Mouse (Mus musculus): Measurements from ENCODE around the gene 1520401A03Rik.

The 1520401A03Rik gene

GRCm38 (mm10) chr17:23683856-23684672 lies 38.5 kb downstream of the 1520401A03Rik start, which contains the start of gene Cldn9:
TSS of gene Cldn9 (minus strand) at chr17:23684026.
- TF ChIP-seq GATA4 (IDR thresholded peaks at IDR 0.05; ENCODE audit: insufficient replicate concordance, low read length): no peak

- TF ChIP-seq GATA4 (IDR thresholded peaks at IDR 0.05; ENCODE audit: insufficient replicate concordance, low read length): no peak
These were observed 39.4 kb downstream of the 1520401A03Rik start for GRCm38 (mm10) chr17:23683226-23683625.

GRCm38 (mm10) chr17:23682530-23682929 lies 40.1 kb downstream of the 1520401A03Rik start:
- no peak for TF ChIP-seq GATA4 (IDR thresholded peaks at IDR 0.05; ENCODE audit: insufficient replicate concordance, low read length)

GRCm38 (mm10) chr17:23682092-23682491 lies 40.5 kb downstream of the 1520401A03Rik start:
- no peak for TF ChIP-seq GATA4 (IDR thresholded peaks at IDR 0.05; ENCODE audit: insufficient replicate concordance, low read length)

- TF ChIP-seq GATA4 (IDR thresholded peaks at IDR 0.05; ENCODE audit: insufficient replicate concordance, low read length): no peak
These were observed 41.5 kb downstream of the 1520401A03Rik start for GRCm38 (mm10) chr17:23681086-23681485.

- no peak for TF ChIP-seq GATA4 (IDR thresholded peaks at IDR 0.05; ENCODE audit: insufficient replicate concordance, low read length)
These were observed 42.2 kb downstream of the 1520401A03Rik start for GRCm38 (mm10) chr17:23680336-23680735.

DNA sequence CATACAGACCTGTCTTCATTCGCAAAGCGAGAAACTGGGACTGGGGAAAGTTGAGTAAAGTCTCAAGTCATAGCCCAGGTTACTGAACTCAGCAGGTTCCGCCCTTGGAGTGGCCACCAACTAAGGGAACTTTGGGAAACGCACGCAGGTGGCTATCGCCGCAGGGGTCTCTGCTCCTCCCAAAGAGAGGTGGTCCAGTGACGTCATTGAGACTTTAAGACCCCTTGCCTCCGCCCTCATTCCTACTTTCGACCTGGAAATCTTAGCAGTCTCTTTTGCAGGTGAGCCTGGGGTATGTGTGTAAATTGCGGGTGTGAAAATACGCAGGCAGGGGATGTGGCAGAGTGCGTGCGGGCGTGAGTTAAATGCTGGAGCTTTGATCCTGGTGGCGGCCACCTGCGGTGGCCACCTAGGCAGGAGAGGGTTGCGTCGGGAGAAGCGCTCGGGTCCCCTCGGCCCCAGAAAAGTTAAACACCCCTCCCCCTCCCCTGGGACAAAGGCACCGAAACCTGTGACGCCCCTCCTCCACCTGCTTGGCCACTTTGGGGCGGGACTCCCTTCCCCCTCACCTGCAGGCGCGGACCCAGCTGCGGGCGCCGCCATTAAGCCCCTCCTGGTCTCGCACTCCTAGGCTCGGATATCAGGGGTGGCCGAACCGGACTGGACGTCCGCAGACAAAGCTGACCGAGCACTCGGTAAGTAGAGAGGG lies 43.3 kb downstream of the 1520401A03Rik start, which contains the start of gene Cldn6:
Gene Cldn6 (plus strand): TSS at position 123 of the 709 bp plus-strand sequence.
- no peak for TF ChIP-seq GATA4 (IDR thresholded peaks at IDR 0.05; ENCODE audit: insufficient replicate concordance, low read length)

DNA sequence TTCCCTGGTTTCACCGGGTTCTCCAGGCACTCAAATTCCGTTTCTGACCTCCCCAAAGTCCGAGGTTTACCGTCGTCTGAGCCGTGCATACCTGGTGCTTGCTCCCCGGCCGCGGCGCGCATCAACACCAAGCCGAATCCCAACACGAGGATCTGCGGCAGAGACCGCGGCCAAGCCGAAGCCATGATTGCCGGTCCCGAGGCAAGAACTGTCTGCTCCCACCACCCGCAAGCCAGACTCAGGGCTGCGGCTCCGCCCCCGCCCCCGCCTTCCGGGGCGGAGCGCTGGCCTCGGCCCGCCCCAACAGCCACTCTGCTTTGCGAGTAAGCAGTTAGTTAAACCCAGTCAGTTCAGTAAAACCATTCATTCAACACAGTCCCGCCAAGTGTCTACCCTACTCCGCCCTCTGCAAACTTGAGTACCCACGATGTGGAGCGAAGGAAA lies 45.3 kb downstream of the 1520401A03Rik start, which contains the start of gene Tnfrsf12a:
Gene Tnfrsf12a (minus strand): TSS at position 233 of the 444 bp plus-strand sequence.
- TF ChIP-seq GATA4 (IDR thresholded peaks at IDR 0.05; ENCODE audit: insufficient replicate concordance, low read length): no peak

DNA sequence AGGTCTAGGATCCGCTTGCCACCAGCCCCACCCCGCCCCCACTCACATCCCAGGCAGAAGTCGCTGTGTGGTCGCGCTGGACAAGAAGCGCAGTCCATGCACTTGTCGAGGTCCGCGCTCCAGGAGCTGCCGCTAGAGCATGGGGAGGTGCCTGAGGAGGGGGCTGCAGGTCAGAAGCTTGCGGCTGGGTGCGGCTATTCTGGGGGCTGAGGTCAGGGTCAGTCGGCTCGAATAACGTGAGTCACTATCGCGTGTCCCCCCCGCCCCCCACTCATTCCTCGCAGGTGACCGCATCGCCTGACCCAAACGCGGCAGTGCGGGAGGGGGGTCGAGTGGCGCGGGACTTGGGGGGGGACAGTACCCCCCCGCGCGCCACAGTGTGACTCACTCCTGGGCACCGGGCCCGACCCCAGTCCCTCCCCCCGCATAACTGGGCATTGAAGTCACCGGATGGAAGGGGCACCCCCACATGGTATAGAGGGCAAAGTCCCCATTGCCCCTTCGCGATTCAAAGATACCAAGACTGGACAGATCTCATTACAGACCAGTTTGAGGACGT lies 46.0 kb downstream of the 1520401A03Rik start:
- no peak for TF ChIP-seq GATA4 (IDR thresholded peaks at IDR 0.05; ENCODE audit: insufficient replicate concordance, low read length)

- TF ChIP-seq GATA4 (IDR thresholded peaks at IDR 0.05; ENCODE audit: insufficient replicate concordance, low read length): no peak
These were observed 46.9 kb downstream of the 1520401A03Rik start for GRCm38 (mm10) chr17:23675564-23676281.

DNA sequence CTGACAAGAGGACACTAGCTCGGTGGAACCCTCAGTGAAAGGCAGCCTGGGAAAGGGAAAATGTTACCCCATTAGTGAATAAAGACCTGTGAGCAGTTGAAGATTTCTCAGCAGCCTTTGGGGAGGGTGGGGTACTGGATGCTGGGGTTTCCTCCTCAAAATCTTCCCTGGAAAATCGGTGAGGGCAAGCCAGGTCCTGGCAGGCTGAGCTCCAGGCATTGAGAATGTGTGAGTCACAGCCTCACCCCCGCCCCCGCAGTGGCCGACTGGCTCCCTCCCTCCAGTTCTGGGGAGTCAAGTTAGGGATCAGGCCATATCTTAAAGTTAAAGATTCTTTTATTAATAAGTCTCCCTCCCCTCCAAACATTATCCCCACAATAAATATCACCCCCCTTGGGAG lies 47.5 kb downstream of the 1520401A03Rik start:
- TF ChIP-seq GATA4 (IDR thresholded peaks at IDR 0.05; ENCODE audit: insufficient replicate concordance, low read length): no peak

DNA sequence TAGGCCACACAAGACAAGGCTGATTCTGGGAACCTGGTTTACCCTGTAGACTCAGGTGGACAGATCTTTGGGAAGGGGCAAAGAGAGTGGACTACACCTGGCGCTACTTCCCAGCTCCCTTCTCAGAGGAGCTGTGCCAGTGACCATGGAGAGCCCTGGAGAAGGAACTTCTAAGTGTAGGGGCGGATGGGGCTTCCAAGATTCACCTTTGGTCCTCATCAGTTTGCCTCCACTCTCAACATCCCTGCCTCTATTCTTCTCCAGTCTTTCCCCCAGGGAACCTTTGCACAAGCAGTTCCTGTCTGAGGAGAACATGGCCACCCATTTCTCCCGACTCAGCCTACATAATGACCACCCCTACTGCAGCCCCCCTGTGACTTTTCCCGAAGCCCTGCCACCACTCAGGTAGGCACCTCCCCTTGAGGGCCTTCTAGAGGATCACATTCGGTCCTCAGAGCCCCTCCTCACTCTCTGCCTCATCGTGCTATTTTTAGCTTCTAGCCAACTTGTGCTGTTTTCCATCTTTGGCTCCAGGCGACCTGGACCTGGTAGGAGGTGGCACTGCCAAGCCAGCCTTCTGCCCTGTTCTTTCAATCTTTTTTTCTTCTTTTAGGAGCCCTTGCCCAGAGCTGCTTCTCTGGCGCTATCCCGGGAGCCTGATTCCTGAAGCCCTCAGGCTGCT lies 48.2 kb downstream of the 1520401A03Rik start:
- no peak for TF ChIP-seq GATA4 (IDR thresholded peaks at IDR 0.05; ENCODE audit: insufficient replicate concordance, low read length)

- peak; percentile 58; the same call in 1 of the 2 replicates for TF ChIP-seq GATA4 (IDR thresholded peaks at IDR 0.05; ENCODE audit: insufficient replicate concordance, low read length)
These were observed 49.0 kb downstream of the 1520401A03Rik start, which contains the start of the genes Hcfc1r1 and Thoc6 for GRCm38 (mm10) chr17:23673424-23674073. TSS of gene Hcfc1r1 (plus strand) at chr17:23673596. TSS of gene Thoc6 (minus strand) at chr17:23673882.

DNA sequence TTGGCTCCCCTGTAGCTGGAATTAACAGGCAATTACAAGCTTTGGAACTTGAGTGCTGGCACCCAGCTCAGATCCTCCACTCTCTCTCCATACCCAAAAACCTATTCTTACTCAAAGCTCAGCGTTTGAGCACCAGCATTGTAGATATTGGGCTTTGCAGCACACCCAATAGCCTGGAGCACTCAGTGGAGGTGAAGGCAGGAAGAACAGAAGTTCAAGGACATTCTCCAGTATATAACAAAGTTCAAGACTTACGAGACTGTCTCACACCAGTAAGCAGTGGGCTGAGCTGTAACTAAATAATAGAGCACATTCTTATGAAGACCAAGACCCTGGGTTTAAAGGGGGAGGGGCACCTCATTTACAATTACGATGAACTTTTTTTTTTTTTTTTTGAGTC lies 49.8 kb downstream of the 1520401A03Rik start:
- TF ChIP-seq GATA4 (IDR thresholded peaks at IDR 0.05; ENCODE audit: insufficient replicate concordance, low read length): no peak
